Mouse (Mus musculus) sigmoid colon, adult 10 weeks (tissue): ENCODE measurements around the gene Ddx20. TPM values are rescaled to one million over a fixed set of nuclear protein-coding genes. Genes with fewer than 3 reads are reported as not detected.

Source experiments
- polyA plus RNA-seq: library from polyadenylated mRNA; stranded (reverse); fragments of 350-450 nt; fragmentation: Illumina TruSeq; extraction: RNeasy Lipid Tissue Mini Kit (QIAGEN cat#74804); gene quantifications from one replicate; pipeline ENCODE4 v1.2.3, GENCODE M21; 2014; ENCODE audit warnings: low read depth, low replicate concordance

The Ddx20 gene
- polyA plus RNA-seq, result 25.7 TPM

GRCm38 (mm10) chr3:105687324-105688060, at the start of gene Ddx20:
Ddx20 (minus strand) TSS chr3:105687574.

DNA sequence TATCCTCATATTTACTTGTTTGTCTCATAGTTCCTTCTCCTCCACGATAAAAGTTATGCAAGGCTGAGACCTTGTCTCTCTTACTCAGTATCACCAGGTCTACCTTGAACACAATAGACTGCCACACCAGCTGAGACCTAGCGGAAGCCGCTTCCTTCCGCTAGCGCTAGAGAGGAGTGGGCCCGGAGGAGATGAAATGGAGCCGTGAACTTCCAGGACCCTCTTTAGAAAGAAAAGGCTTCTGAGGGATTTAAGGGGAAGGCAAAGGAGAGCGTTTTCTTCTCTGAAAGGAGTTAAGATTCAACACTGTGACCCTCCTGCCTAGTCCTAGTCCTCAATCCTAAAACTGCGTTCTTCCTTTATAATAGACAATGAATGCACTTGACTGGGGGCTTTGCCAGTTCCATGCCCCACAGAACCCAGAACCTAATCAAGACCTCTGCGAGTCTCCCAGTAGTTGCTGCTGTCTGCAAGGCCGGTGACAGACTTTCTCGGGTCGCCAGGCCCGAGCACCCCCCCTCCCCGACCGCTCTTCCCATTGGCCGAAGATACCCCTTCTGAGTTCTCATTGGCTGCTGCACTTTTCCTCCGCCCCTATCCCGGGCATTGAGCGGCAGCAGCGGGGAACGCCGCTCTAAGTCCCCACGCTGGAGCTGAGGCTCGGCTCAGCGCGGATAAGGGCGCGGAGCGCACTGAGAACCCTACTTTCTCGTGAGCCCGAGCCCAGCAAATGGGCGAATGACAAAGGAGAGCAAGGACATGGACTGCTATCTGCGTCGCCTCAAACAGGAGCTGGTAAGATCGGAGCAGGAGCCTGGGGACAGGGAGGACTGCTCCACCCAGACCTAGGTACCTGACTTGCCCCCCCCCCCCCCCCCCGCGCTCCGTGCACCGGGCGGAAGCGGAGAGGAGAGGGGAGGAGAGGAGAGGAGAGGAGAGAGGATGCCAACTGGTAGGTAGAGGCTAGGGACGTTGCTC, 16.9 kb upstream of the Ddx20 start, which contains the start of gene Inka2:
Gene Inka2, plus strand, starts transcription at position 569 of the 978 bp plus-strand sequence.

Other genes with a start within 250 kb of the Ddx20 start
- gene Kcnd3, start 235.2 kb downstream of the Ddx20 start, polyA plus RNA-seq, result 18.3 TPM
- 2.1 TPM for gene Inka2, start 17.0 kb upstream of the Ddx20 start, polyA plus RNA-seq
- 678 TPM for gene Rap1a, start 113.8 kb upstream of the Ddx20 start, polyA plus RNA-seq
- gene Adora3, start 183.3 kb upstream of the Ddx20 start, polyA plus RNA-seq, result 1.1 TPM
- gene Tmigd3, start 183.3 kb upstream of the Ddx20 start, polyA plus RNA-seq, result 0.79 TPM
- 1.7 TPM for gene I830077J02Rik, start 245.1 kb upstream of the Ddx20 start, polyA plus RNA-seq